Mouse (Mus musculus) thymus, postnatal 10 days (tissue): ENCODE results near the gene Fkbp7.
"Not testable (repeated sequence)": the region's sequence is repeated elsewhere in the genome, so short reads cannot be mapped to it uniquely, and the experiment has no call there.

Experiments
- DNase-seq, 2 experiments: peaks; one replicate each; pipeline ENCODE4 v3.0.0; 2021; ENCODE audit warnings: low spot score in 2 of 2

Gene Fkbp7

GRCm38 (mm10) chr2:76665531-76665930 is 7.4 kb downstream of the Fkbp7 start:
- DNase-seq, result no peak

GRCm38 (mm10) chr2:76659419-76659818 is 13.5 kb downstream of the Fkbp7 start:
- no peak for DNase-seq

- DNase-seq, result no peak
Measured at GRCm38 (mm10) chr2:76658551-76658950, 14.4 kb downstream of the Fkbp7 start.

- DNase-seq, result no peak
Measured at GRCm38 (mm10) chr2:76655982-76656381, 16.9 kb downstream of the Fkbp7 start.

- DNase-seq, result no peak
Measured at GRCm38 (mm10) chr2:76655444-76655843, 17.5 kb downstream of the Fkbp7 start.

GRCm38 (mm10) chr2:76654646-76655045 is 18.3 kb downstream of the Fkbp7 start:
- DNase-seq, result no peak

- no peak for DNase-seq
Measured at GRCm38 (mm10) chr2:76653070-76653469, 19.8 kb downstream of the Fkbp7 start.

- DNase-seq, result no peak
Measured at GRCm38 (mm10) chr2:76648666-76649141, 24.2 kb downstream of the Fkbp7 start.

GRCm38 (mm10) chr2:76647883-76648570 is 24.9 kb downstream of the Fkbp7 start, which contains the start of the genes Prkra and Pjvk:
TSS of gene Prkra (minus strand) at chr2:76648015.
TSS of gene Pjvk (plus strand) at chr2:76648476.
- DNase-seq, result peak; percentile 85 to 92

GRCm38 (mm10) chr2:76647441-76647869 is 25.5 kb downstream of the Fkbp7 start:
- DNase-seq, result peak in 1 of 2 experiments; percentile 15

GRCm38 (mm10) chr2:76643801-76644200 is 29.1 kb downstream of the Fkbp7 start:
- DNase-seq, result no peak

GRCm38 (mm10) chr2:76639637-76640036 is 33.3 kb downstream of the Fkbp7 start:
- no peak for DNase-seq

GRCm38 (mm10) chr2:76631600-76631999 is 41.3 kb downstream of the Fkbp7 start:
- DNase-seq, result no peak

GRCm38 (mm10) chr2:76630293-76630692 is 42.6 kb downstream of the Fkbp7 start:
- no peak for DNase-seq

GRCm38 (mm10) chr2:76622316-76622715 is 50.6 kb downstream of the Fkbp7 start:
- not testable (repeated sequence) for DNase-seq

GRCm38 (mm10) chr2:76621724-76622123 is 51.2 kb downstream of the Fkbp7 start:
- DNase-seq, result no peak

GRCm38 (mm10) chr2:76620188-76620587 is 52.7 kb downstream of the Fkbp7 start:
- no peak for DNase-seq

- peak in 1 of 2 experiments; percentile 6 for DNase-seq
Measured at GRCm38 (mm10) chr2:76618078-76618477, 54.8 kb downstream of the Fkbp7 start.
